Mouse (Mus musculus) ES-E14 (cell line): ENCODE data around the gene Grin2b.

Experiments used
- CHD2 ChIP-seq: IDR thresholded peaks from 2 replicates; pipeline ENCODE4 v1.6.1; 2014; ENCODE audit warnings: mild to moderate bottlenecking, low read depth, low read length, inconsistent platforms
- HCFC1 ChIP-seq: IDR thresholded peaks from 2 replicates; pipeline ENCODE4 v1.6.1; 2012; ENCODE audit warnings: low read length, inconsistent platforms, borderline replicate concordance; ENCODE audit not compliant: insufficient read depth
- MAFK ChIP-seq: IDR thresholded peaks from 2 replicates; pipeline ENCODE4 v1.6.1; 2014; ENCODE audit warnings: mild to moderate bottlenecking, low read depth, low read length, inconsistent platforms; ENCODE audit not compliant: insufficient read depth
- ZC3H11A ChIP-seq: IDR thresholded peaks from 2 replicates; pipeline ENCODE4 v1.6.1; 2012; ENCODE audit warnings: low read depth, mild to moderate bottlenecking, inconsistent platforms, low read length, borderline replicate concordance
- ZNF384 ChIP-seq: IDR thresholded peaks from 2 replicates; pipeline ENCODE4 v1.6.1; 2012; ENCODE audit warnings: low read depth, low read length, inconsistent platforms

DNA sequence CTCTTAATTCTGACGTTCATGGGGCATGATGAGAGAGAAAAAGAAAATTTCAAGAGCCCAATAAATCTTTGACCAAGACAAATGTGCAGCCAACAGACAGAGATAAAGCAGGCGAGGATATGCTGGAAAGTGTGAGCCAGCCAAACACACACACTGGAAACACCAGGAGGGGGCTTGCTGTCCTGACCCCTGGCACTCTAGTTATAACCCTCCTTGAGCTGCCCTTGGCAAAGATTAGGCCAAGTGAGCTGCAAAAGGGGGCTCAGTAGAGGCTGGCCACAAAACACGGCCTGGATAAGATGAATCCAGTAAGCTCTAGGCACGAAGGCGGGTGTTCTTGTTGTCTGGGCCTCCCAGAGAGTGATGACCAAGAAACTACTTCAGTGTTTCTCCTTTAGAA, 128.8 kb downstream of the Grin2b start:
- TF ChIP-seq ZC3H11A = no peak
- no peak for TF ChIP-seq CHD2
- TF ChIP-seq HCFC1 = no peak
- no peak for TF ChIP-seq ZNF384
- TF ChIP-seq MAFK = no peak
